Mouse (Mus musculus) lung, postnatal 4 days (tissue): ENCODE results near the gene Zfp553.
"Not testable (repeated sequence)": the region's sequence is repeated elsewhere in the genome, so short reads cannot be mapped to it uniquely, and the experiment has no call there.

Experiments
- DNase-seq, 2 experiments: peaks; one replicate each; pipeline ENCODE4 v3.0.0; 2021

The Zfp553 gene

GRCm38 (mm10) chr7:127233765-127234164, 904 bp downstream of the Zfp553 start:
- no peak for DNase-seq

GRCm38 (mm10) chr7:127234777-127235176, 1.9 kb downstream of the Zfp553 start:
- no peak for DNase-seq

- no peak for DNase-seq
Observed at GRCm38 (mm10) chr7:127243361-127243867, 10.6 kb downstream of the Zfp553 start.

GRCm38 (mm10) chr7:127243870-127244657, 11.2 kb downstream of the Zfp553 start, which contains the start of gene Zfp771:
TSS of gene Zfp771 (plus strand) at chr7:127244274.
- peak; percentile 95 to 97 for DNase-seq

- no peak for DNase-seq
Observed at GRCm38 (mm10) chr7:127244658-127245510, 12.0 kb downstream of the Zfp553 start.

- not testable (repeated sequence) for DNase-seq
Observed at GRCm38 (mm10) chr7:127250511-127250910, 17.6 kb downstream of the Zfp553 start.

- DNase-seq: peak in 1 of 2 experiments; percentile 33
Observed at GRCm38 (mm10) chr7:127252414-127252813, 19.6 kb downstream of the Zfp553 start.

- DNase-seq: no peak
Observed at GRCm38 (mm10) chr7:127253341-127253740, 20.5 kb downstream of the Zfp553 start.

- DNase-seq: peak; percentile 96 to 98
Observed at GRCm38 (mm10) chr7:127253821-127254769, 21.2 kb downstream of the Zfp553 start.

- no peak for DNase-seq
Observed at GRCm38 (mm10) chr7:127255008-127255407, 22.1 kb downstream of the Zfp553 start.

- no peak for DNase-seq
Observed at GRCm38 (mm10) chr7:127255965-127256364, 23.1 kb downstream of the Zfp553 start.

GRCm38 (mm10) chr7:127256518-127256917, 23.7 kb downstream of the Zfp553 start:
- no peak for DNase-seq

- no peak for DNase-seq
Observed at GRCm38 (mm10) chr7:127259186-127259905, 26.5 kb downstream of the Zfp553 start.

GRCm38 (mm10) chr7:127260309-127261111, 27.6 kb downstream of the Zfp553 start, which contains the start of gene Dctpp1:
TSS of gene Dctpp1 (minus strand) at chr7:127260709.
- DNase-seq: peak; percentile 97 to 99

GRCm38 (mm10) chr7:127262218-127262961, 29.5 kb downstream of the Zfp553 start:
- DNase-seq: peak in 1 of 2 experiments; percentile 65

GRCm38 (mm10) chr7:127263526-127263925, 30.7 kb downstream of the Zfp553 start:
- DNase-seq: no peak

- DNase-seq: no peak
Observed at GRCm38 (mm10) chr7:127270256-127270655, 37.4 kb downstream of the Zfp553 start.

- no peak for DNase-seq
Observed at GRCm38 (mm10) chr7:127270666-127271065, 37.8 kb downstream of the Zfp553 start.

GRCm38 (mm10) chr7:127271093-127271492, 38.2 kb downstream of the Zfp553 start:
- DNase-seq: no peak

GRCm38 (mm10) chr7:127272566-127272965, 39.7 kb downstream of the Zfp553 start:
- no peak for DNase-seq
